Mouse (Mus musculus) splenic B cell, adult 2 months (primary cell): ENCODE results near the gene Lmod2.

ENCODE experiments used
- DNase-seq: peaks from one replicate; pipeline ENCODE4 v3.0.0-alpha.2; 2011; ENCODE audit warnings: low read depth, low spot score
- H3K27me3 ChIP-seq: 2 replicates; pipeline ENCODE4 v1.6.1; 2012; ENCODE audit warnings: mild to moderate bottlenecking, low read length, moderate library complexity, mixed read lengths; ENCODE audit not compliant: control insufficient read depth, poor library complexity, insufficient read depth, severe bottlenecking
- H3K36me3 ChIP-seq: 2 replicates; pipeline ENCODE4 v1.6.1; 2012; ENCODE audit warnings: mild to moderate bottlenecking, low read length, moderate library complexity, mixed read lengths; ENCODE audit not compliant: control insufficient read depth, poor library complexity, insufficient read depth, severe bottlenecking

Lmod2 gene

DNA sequence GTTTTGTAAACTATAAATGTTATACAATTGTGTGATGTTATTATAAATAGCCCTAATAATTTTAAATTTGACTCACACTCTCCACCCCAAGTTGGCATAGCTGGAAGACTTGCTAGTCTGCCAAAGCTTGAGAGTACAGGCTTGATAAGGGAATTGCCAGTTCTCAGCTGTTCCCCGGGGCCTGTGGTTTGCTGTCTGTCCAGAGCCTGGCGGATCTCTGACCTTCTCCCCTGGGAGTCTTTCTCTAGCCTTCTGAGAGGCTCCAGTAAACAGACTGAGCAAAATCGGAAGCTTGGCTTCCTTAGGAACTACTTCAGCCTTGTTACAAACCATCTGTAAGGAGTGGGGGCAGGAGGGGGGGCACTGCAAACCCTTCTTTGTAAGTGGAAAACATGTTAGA, 10.7 kb upstream of the Lmod2 start:
- no peaks in the 10 kb centered on the region for H3K36me3 ChIP-seq
- H3K27me3 ChIP-seq, result no peaks in the 10 kb centered on the region
- no peak for DNase-seq

GRCm38 (mm10) chr6:24590282-24590681, 7.3 kb upstream of the Lmod2 start:
- no peaks in the 10 kb centered on the region for H3K36me3 ChIP-seq

GRCm38 (mm10) chr6:24591525-24592218, 5.9 kb upstream of the Lmod2 start:
- H3K27me3 ChIP-seq, result no peaks in the 10 kb centered on the region
- DNase-seq, result no peak
- H3K36me3 ChIP-seq, result no peaks in the 10 kb centered on the region

More at GRCm38 (mm10) chr6:24590282-24590681, 7.3 kb upstream of the Lmod2 start:
- DNase-seq, result no peak
- H3K27me3 ChIP-seq, result no peaks in the 10 kb centered on the region

- no peak for DNase-seq
- Histone ChIP-seq H3K36me3 (no peaks in the 10 kb centered on the region), H3K27me3 (no peaks in the 10 kb centered on the region)
These were observed 1.6 kb downstream of the Lmod2 start for GRCm38 (mm10) chr6:24599179-24599578.

GRCm38 (mm10) chr6:24599639-24600038, 2.1 kb downstream of the Lmod2 start:
- DNase-seq, result no peak
- no peaks in the 10 kb centered on the region for H3K36me3 ChIP-seq
- no peaks in the 10 kb centered on the region for H3K27me3 ChIP-seq

DNA sequence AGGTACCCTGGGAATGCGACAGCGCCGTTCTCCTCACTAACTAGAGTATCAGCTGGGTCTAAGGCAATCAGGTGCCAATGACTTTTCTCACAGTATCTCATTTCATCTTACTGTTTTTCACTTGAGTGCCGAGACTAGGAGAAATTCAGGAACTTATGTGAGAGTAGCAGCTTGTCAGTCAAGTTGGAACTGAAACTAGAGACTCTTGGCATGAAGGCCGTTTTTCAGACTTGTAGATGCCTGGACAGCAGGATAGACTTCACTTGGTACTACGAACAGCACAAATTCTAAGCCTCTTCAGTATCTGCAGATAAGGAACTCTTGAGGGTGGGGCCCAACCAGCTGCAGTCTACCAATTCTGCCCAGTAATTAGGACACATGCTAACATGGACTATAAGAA, 2.6 kb downstream of the Lmod2 start:
- no peak for DNase-seq
- H3K36me3 ChIP-seq, result no peaks in the 10 kb centered on the region
- H3K27me3 ChIP-seq, result no peaks in the 10 kb centered on the region

- Histone ChIP-seq H3K27me3 (no peaks in the 10 kb centered on the region), H3K36me3 (no peaks in the 10 kb centered on the region)
- DNase-seq, result no peak
These were observed 3.2 kb downstream of the Lmod2 start for GRCm38 (mm10) chr6:24600726-24601125.

DNA sequence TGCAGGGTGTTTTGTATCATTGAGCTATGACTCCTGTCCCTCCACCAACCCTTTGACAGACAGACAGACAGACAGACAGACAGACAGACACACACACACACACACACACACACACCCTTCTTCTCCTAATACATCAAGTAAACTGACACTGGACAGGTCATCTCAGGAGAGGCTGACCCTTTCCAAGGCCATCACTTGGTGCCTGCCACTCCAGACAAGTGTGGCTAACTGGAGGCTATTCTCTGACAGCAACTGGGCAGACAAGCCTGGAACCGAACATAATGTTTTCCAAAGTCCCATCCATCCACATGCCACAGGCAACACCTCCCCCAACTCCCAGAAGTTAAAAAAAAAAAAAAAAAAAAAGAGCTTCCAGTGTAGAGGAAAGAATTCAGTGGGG, 4.1 kb downstream of the Lmod2 start:
- Histone ChIP-seq H3K27me3 (no peaks in the 10 kb centered on the region), H3K36me3 (no peaks in the 10 kb centered on the region)
- DNase-seq, result no peak

DNA sequence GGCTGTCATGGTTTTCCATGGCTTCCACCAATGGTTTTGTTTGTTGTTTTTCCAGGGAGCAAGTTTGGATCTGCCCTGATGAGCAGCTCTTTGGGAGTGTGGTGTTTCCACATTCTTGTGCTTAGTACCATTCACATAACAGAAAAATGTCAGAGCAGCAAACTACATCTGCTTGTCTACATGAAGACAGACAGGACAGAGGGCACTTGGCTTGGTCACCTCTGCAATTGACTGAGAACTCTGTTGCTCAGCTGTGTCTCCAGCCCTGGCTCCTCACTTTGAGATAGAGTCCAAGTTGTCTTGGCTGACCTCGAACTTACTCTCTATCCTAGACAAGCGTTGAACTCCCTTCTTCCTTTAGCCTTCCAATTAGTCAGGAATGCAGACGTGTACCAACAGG, 4.8 kb downstream of the Lmod2 start:
- H3K27me3 ChIP-seq, result no peaks in the 10 kb centered on the region
- no peaks in the 10 kb centered on the region for H3K36me3 ChIP-seq
- DNase-seq, result no peak

DNA sequence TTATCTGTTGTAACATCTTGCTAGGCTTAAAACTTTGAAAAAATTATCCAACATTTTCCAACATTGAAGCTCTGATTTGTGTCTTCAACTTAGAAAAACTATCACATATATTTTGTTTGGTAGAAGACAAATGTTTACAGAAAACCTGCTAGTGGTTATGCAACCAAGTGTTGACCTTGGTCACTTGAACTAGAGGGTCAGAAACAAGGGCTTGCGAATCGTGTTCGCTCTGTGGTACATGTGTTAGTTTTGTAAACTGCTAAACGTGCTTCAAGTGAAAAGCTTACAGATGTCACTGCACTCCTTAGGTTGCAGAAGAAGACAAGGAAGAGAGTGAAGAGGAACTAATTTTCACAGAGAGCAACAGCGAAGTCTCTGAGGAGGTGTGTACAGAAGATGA, 5.4 kb downstream of the Lmod2 start:
- no peaks in the 10 kb centered on the region for H3K27me3 ChIP-seq
- no peak for DNase-seq
- H3K36me3 ChIP-seq, result no peaks in the 10 kb centered on the region

- no peaks in the 10 kb centered on the region for H3K27me3 ChIP-seq
- DNase-seq, result no peak
- H3K36me3 ChIP-seq, result no peaks in the 10 kb centered on the region
These were observed 6.7 kb downstream of the Lmod2 start for GRCm38 (mm10) chr6:24604289-24604688.

DNA sequence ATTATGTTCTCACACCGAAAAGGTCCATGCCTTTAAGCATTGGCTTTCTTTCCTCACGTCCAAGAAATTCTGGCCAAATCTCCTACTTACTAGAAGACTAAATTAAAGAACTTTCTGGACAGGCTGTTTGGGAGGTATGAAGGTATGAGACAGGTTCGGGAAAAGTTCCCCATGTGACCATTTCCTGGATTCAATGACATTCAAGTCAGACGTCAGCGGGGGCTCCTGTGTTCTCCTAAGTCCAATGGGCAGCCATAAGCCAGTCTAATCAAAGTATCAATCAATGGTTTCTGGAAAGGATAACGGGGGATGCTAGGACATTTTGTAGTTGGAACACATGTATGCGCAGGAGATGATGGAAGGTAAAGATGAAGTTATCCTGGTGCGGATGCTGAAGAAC, 8.1 kb downstream of the Lmod2 start:
- no peaks in the 10 kb centered on the region for H3K27me3 ChIP-seq

DNA sequence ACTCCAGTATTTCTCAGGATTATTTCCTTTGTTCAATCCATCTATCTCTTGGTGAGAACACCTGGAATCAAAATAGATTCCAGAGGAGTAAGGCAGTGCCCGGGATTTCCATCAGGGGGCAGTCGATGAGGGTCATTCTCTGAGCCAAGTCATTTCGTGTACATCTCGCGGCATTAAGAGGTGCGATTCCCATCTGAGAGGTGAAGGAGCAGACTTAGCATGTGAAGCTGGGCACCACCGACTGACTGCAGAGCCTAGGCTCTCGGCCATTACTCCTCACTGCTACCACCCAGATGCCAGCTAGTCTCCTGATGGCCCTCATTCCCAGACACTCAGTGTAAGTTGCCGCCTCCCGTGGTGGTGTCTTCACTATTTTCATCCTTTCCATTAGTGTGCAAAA, 8.9 kb downstream of the Lmod2 start:
- no peak for DNase-seq
- Histone ChIP-seq H3K27me3 (no peaks in the 10 kb centered on the region), H3K36me3 (no peaks in the 10 kb centered on the region)

More for the DNA sequence above, 8.1 kb downstream of the Lmod2 start:
- H3K36me3 ChIP-seq, result no peaks in the 10 kb centered on the region
- DNase-seq, result no peak

DNA sequence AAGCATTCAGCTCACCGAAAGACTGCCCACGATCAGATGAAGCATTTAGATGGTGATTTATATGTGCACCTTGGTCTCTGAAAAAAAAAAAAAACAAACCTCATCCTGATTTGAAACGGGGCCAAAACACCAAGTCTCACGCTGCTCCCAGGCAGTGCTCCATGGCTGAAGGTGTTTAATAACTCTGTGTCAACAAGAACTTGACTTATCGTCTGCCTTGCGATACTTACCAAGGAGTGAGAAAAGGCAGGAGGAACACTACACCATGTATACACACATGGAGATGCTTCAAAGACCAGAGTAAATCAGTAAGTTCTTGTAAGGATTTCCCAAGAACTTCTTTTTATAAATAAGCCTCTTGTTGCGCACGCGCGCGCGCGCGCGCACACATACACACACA, 10.0 kb downstream of the Lmod2 start:
- Histone ChIP-seq H3K27me3 (no peaks in the 10 kb centered on the region), H3K36me3 (no peaks in the 10 kb centered on the region)
- DNase-seq, result no peak

DNA sequence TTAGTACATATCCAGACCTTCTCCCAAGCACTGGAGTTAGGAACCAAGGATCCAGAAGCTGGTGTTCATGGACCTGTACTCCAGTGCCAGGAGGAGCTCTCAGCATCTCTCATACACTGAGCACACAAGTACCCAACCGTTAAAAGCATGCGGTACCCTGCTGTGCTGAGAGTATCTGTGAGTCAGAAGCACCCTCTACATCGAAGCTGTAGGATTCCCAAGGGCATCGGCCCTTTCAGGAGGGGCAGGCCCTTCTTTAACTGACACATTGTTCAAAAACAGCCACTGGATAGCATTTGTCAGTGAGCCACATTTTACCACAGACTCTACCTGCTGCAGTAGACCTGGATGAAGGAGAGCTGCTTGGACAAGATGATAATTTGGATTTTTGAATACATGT, 10.6 kb downstream of the Lmod2 start:
- H3K27me3 ChIP-seq, result no peaks in the 10 kb centered on the region
- no peak for DNase-seq
- no peaks in the 10 kb centered on the region for H3K36me3 ChIP-seq

- H3K27me3 ChIP-seq, result no peaks in the 10 kb centered on the region
- DNase-seq, result no peak
- H3K36me3 ChIP-seq, result peaks cover 3% of the 10 kb centered on the region; the same call in 1 of the 2 replicates
These were observed 11.1 kb downstream of the Lmod2 start for GRCm38 (mm10) chr6:24608682-24609081.
